Mouse (Mus musculus) thymus, adult 2 months (tissue): Measurements from ENCODE around the gene Ap5s1.

Experiments
- CTCF ChIP-seq: fragments of 200-500 bp; IDR thresholded peaks from 2 replicates; pipeline ENCODE4 v1.5.1; 2012; ENCODE audit warnings: mild to moderate bottlenecking, control low read depth, low read length, moderate library complexity, borderline replicate concordance; ENCODE audit not compliant: control insufficient read depth, poor library complexity, insufficient read depth; ENCODE audit errors: extremely low read depth
- POLR2A ChIP-seq: fragments of 200-500 bp; IDR thresholded peaks from 2 replicates; pipeline ENCODE4 v1.6.1; 2012; ENCODE audit warnings: mild to moderate bottlenecking, low read length, control low read depth, moderate library complexity; ENCODE audit not compliant: control insufficient read depth, poor library complexity, insufficient read depth; ENCODE audit errors: extremely low read depth

DNA sequence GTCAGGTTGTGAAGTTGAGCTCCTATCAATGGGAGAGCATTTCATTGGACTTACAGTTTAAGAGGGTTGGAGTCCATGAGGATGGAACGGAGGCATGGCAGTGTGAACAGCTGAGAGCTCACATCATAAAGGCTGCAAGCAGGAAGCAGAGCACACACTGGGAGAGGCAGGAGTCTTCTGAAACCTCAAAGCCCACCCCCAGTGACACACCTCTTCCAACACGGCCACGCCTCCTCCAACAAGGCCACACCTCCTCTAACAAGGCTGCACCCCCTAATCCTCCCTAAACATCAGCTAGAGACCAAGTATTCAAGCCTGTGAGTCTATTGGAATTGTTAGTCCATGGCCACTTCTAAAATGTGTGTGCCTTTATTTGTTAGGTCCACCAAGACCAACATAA lies 48.9 kb downstream of the Ap5s1 start:
- TF ChIP-seq CTCF (no peak), POLR2A (no peak)
